Mouse (Mus musculus) adrenal gland, adult 10 weeks (tissue): Measurements from ENCODE around the gene Senp6. TPM values are rescaled to one million over a fixed set of nuclear protein-coding genes. Genes with fewer than 3 reads are reported as not detected.

Experiments
- polyA plus RNA-seq: library from polyadenylated mRNA; stranded (reverse); fragments of 350-450 nt; fragmentation: Illumina TruSeq; extraction: RNeasy Lipid Tissue Mini Kit (QIAGEN cat#74804); gene quantifications from one replicate; pipeline ENCODE4 v1.2.3, GENCODE M21; 2014; ENCODE audit warnings: low read depth, low replicate concordance

Gene Senp6
- 253 TPM for polyA plus RNA-seq

GRCm38 (mm10) chr9:80066367-80067220 is at the start of gene Senp6:
Gene Senp6, plus strand, starts transcription at chr9:80066903.

DNA sequence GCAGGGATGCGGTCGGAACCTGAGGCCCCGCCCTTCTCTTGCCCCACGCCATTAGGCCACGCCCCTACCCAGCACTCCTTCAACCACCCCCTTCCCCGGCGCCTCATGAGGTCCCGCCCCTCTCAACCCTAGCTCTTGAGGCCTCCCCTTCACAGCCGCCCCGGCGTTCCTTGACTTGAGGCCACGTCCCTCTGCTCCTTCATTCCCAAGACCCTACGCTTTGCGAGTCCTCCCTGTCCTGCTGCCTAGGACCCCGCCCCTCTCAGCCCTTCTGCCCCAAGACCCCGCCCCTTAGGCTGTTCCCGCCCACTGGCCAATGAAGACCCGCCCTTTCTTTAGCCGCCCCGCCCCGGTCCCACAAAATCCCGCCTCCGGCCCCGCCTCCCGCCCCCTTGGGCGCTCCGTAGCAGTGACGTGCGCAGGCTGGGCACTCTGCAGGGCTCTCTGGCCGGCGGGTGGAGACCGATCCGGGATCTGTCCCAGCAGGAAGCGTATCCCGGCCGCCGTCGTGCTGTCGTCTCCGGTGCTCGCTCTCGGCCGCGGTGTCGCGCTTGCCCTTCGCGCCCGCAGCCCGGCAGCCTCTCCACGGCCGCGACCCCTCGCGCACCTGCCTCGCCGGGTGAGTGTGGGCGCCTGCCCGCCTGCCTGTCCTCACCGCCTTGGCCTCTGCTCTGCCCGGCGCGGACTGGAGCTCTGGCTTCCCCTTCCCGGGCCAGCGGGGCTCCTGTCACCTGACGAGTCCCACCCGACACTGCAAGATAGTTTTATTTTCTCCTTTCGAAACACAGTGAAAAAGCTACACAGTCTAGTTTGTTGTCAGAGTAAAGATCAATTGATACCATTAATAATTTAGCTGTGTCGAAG is 98.1 kb downstream of the Senp6 start, which contains the start of gene Myo6:
TSS of gene Myo6 (plus strand) at position 421 of the 864 bp plus-strand sequence.

Other genes starting within 250 kb of the Senp6 start
- gene Filip1, start 54.1 kb upstream of the Senp6 start, polyA plus RNA-seq, result 30.0 TPM
- 47.5 TPM for gene Myo6, start 98.1 kb downstream of the Senp6 start, polyA plus RNA-seq